15 mouse cellular contexts compared by ENCODE assay signal in the genomic region with DNA sequence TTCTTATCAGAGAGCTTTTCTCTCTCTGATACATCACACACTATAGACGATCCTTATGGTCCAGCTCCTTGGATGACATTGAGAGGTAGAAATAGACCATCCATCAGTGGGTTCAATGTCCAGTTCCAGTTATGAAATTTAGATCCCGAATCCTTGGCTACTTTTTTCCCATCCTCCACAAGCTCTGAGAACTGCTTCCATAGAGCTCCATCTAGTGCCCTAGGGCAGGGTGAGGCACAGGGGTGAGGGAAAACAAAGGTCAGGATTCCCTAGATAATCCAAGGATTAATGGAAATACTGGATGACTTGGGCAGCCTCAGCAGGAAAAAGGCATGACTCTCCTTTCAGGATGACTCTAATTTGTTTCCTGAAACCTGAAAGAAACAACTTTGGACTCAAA.
DNase-seq lines count a peak whose midpoint lies in the region; ATAC-seq and TF ChIP-seq lines count a peak whose summit lies in the region.
"Had no signal": no experiment of that assay in that cellular context is flagged by ENCODE, and none has a peak within 500 bp of the region (broad histone marks: within the 10 kb centered on the region; RNA-seq: fewer than 3 reads in every experiment).

No protein-coding gene starts in this region.

- H3K27ac ChIP-seq in heart, embryonic 10.5 days: no peak overlapping the region
- no peak overlapping the region for H3K27ac ChIP-seq in liver, adult 2 months (replicated peaks; ENCODE audit: insufficient read depth, low read depth, low read length)
- no peak overlapping the region for H3K27ac ChIP-seq in liver, embryonic 12.5 days
- H3K27ac ChIP-seq: forebrain, embryonic 15.5 days; hindbrain, embryonic 14.5 days; limb, embryonic 12.5 days; macrophage had no signal

- no peaks in the 10 kb centered on the region for H3K27me3 ChIP-seq in heart, embryonic 10.5 days (ENCODE audit: insufficient read depth, poor library complexity, severe bottlenecking)
- H3K27me3 ChIP-seq in liver, adult 2 months (ENCODE audit: control insufficient read depth, insufficient read depth, low read length): no peaks in the 10 kb centered on the region
- no peaks in the 10 kb centered on the region for H3K27me3 ChIP-seq in liver, embryonic 12.5 days (replicated peaks)
- H3K27me3 ChIP-seq: forebrain, embryonic 15.5 days; limb, embryonic 12.5 days had no signal

- no peak for TF ChIP-seq POLR2A in liver, adult 2 months (IDR thresholded peaks at IDR 0.05; ENCODE audit: extremely low read depth, insufficient read depth, low read length)

- peak; percentile 7 to 26 for DNase-seq in heart, adult 18-20 months
- no peak for DNase-seq in heart, embryonic 10.5 days (ENCODE audit: low spot score)
- peak; percentile 5 for DNase-seq in liver, adult 2 months (ENCODE audit: extremely low read depth, low read depth, low spot score)
- DNase-seq in adrenal gland, postnatal 10 days: peak; percentile 52
- peak; percentile 1 for DNase-seq in lung, postnatal 25 days (ENCODE audit: low spot score)
- no peak for DNase-seq in ovary, postnatal 10 days (ENCODE audit: low spot score)
- no peak for DNase-seq in testis, postnatal 10 days (ENCODE audit: low spot score)
- DNase-seq: cerebellum, adult 11 months; thymus, postnatal 36 days had no signal

- no peaks in the 10 kb centered on the region for H3K79me2 ChIP-seq in liver, adult 2 months (ENCODE audit: control insufficient read depth, insufficient read depth, low read length)

- H3K9ac ChIP-seq in liver, adult 2 months (ENCODE audit: low read depth, low read length): no peak overlapping the region
- H3K9ac ChIP-seq in liver, embryonic 12.5 days: no peak overlapping the region
- H3K9ac ChIP-seq: forebrain, embryonic 15.5 days; hindbrain, embryonic 14.5 days; limb, embryonic 12.5 days had no signal

- TF ChIP-seq CTCF in liver, adult 2 months (IDR thresholded peaks at IDR 0.05; ENCODE audit: low read depth, low read length): peak; percentile 14; the same call in 1 of the 2 replicates

- no peaks in the 10 kb centered on the region for H3K9me3 ChIP-seq in heart, embryonic 10.5 days
- H3K9me3 ChIP-seq in liver, embryonic 12.5 days (replicated peaks): no peaks in the 10 kb centered on the region
- H3K9me3 ChIP-seq: forebrain, embryonic 15.5 days; limb, embryonic 12.5 days had no signal

- no peaks in the 10 kb centered on the region for H3K4me1 ChIP-seq in heart, embryonic 10.5 days
- H3K4me1 ChIP-seq in liver, adult 2 months (ENCODE audit: control insufficient read depth, insufficient read depth, low read length): no peaks in the 10 kb centered on the region
- H3K4me1 ChIP-seq in liver, embryonic 12.5 days: no peaks in the 10 kb centered on the region
- H3K4me1 ChIP-seq: forebrain, embryonic 15.5 days had no signal

- H3K4me3 ChIP-seq in heart, embryonic 10.5 days: no peak overlapping the region
- H3K4me3 ChIP-seq in liver, adult 2 months (ENCODE audit: insufficient read depth, low read depth, low read length): no peak overlapping the region
- H3K4me3 ChIP-seq in liver, embryonic 12.5 days: no peak overlapping the region
- H3K4me3 ChIP-seq: forebrain, embryonic 15.5 days; limb, embryonic 12.5 days had no signal

- 65% methylated on average over 2 of the region's 2 CpGs for WGBS in heart, embryonic 10.5 days
- WGBS in liver, adult 2 months: 45% methylated on average over 2 of the region's 2 CpGs
- WGBS in liver, embryonic 12.5 days (ENCODE audit: insufficient replicate concordance): 62% methylated on average over 2 of the region's 2 CpGs

- H3K36me3 ChIP-seq in heart, embryonic 10.5 days: no peaks in the 10 kb centered on the region
- no peaks in the 10 kb centered on the region for H3K36me3 ChIP-seq in liver, adult 2 months (ENCODE audit: control insufficient read depth, insufficient read depth, low read length)
- H3K36me3 ChIP-seq in liver, embryonic 12.5 days: no peaks in the 10 kb centered on the region
- H3K36me3 ChIP-seq: forebrain, embryonic 15.5 days; limb, embryonic 12.5 days had no signal

- H3K4me2 ChIP-seq in liver, embryonic 12.5 days: no peak overlapping the region
- H3K4me2 ChIP-seq: forebrain, embryonic 15.5 days; hindbrain, embryonic 14.5 days; limb, embryonic 12.5 days had no signal

- ATAC-seq in liver, embryonic 12.5 days: no peak
- ATAC-seq: CD4-positive, CD25-positive, alpha-beta regulatory T cell, adult 4 months; forebrain, embryonic 15.5 days had no signal

Comparison
In these comparisons a context has a peak if more than half of its experiments do, and no peak if none do; other contexts are left out.
1. DNase-seq: peak in heart, adult 18-20 months (2 of 2), liver, adult 2 months (single experiment), adrenal gland, postnatal 10 days (single experiment) and lung, postnatal 25 days (single experiment); none in heart, embryonic 10.5 days (single experiment), ovary, postnatal 10 days (single experiment) and testis, postnatal 10 days (single experiment).